Mouse (Mus musculus): Measurements from ENCODE around the gene Cxcl13. TPM values are rescaled to one million over a fixed set of nuclear protein-coding genes. Genes with fewer than 3 reads are reported as not detected.
"Not testable (repeated sequence)": the region's sequence is repeated elsewhere in the genome, so short reads cannot be mapped to it uniquely, and the experiment has no call there.

Cxcl13 gene
- not detected for total RNA-seq (2021)
- long read RNA-seq, experiment 1, partial matches to known transcripts: 0 of 2 reads
- long read RNA-seq, experiment 1, other reads (novel, unspliced or antisense): 0 of 2 reads
- long read RNA-seq, experiment 2: 0 reads

GRCm38 (mm10) chr5:95956651-95957050, at the start of gene Cxcl13:
Gene Cxcl13 (plus strand): TSS chr5:95956951.
- no peak for DNase-seq (ENCODE audit: low spot score in 2 of 2)

- no peak for DNase-seq (ENCODE audit: low spot score in 2 of 2)
Measured at GRCm38 (mm10) chr5:95911006-95911405, 45.7 kb upstream of the Cxcl13 start.

GRCm38 (mm10) chr5:95918491-95918890, 38.3 kb upstream of the Cxcl13 start:
- DNase-seq (ENCODE audit: low spot score in 2 of 2): no peak

- DNase-seq (ENCODE audit: low spot score in 2 of 2): no peak
Measured at GRCm38 (mm10) chr5:95924023-95924422, 32.7 kb upstream of the Cxcl13 start.

- DNase-seq (ENCODE audit: low spot score in 2 of 2): no peak
Measured at GRCm38 (mm10) chr5:95925204-95925930, 31.4 kb upstream of the Cxcl13 start.

- DNase-seq (ENCODE audit: low spot score in 2 of 2): no peak
Measured at GRCm38 (mm10) chr5:95925931-95926263, 30.9 kb upstream of the Cxcl13 start.

- DNase-seq (ENCODE audit: low spot score in 2 of 2): no peak
Measured at GRCm38 (mm10) chr5:95935035-95935434, 21.7 kb upstream of the Cxcl13 start.

- DNase-seq (ENCODE audit: low spot score in 2 of 2): no peak
Measured at GRCm38 (mm10) chr5:95936068-95936467, 20.7 kb upstream of the Cxcl13 start.

GRCm38 (mm10) chr5:95937129-95937528, 19.6 kb upstream of the Cxcl13 start:
- DNase-seq (ENCODE audit: low spot score in 2 of 2): no peak

GRCm38 (mm10) chr5:95938044-95938625, 18.6 kb upstream of the Cxcl13 start:
- DNase-seq (ENCODE audit: low spot score in 2 of 2): no peak

- DNase-seq (ENCODE audit: low spot score in 2 of 2): no peak
Measured at GRCm38 (mm10) chr5:95940682-95941221, 16.0 kb upstream of the Cxcl13 start.

GRCm38 (mm10) chr5:95941562-95941961, 15.2 kb upstream of the Cxcl13 start:
- no peak for DNase-seq (ENCODE audit: low spot score in 2 of 2)

GRCm38 (mm10) chr5:95945120-95945519, 11.6 kb upstream of the Cxcl13 start:
- DNase-seq (ENCODE audit: low spot score in 2 of 2): no peak

- DNase-seq (ENCODE audit: low spot score in 2 of 2): no peak
Measured at GRCm38 (mm10) chr5:95946344-95946743, 10.4 kb upstream of the Cxcl13 start.

- DNase-seq (ENCODE audit: low spot score in 2 of 2): no peak
Measured at GRCm38 (mm10) chr5:95948641-95949040, 8.1 kb upstream of the Cxcl13 start.

- DNase-seq (ENCODE audit: low spot score in 2 of 2): no peak
Measured at GRCm38 (mm10) chr5:95949946-95950701, 6.6 kb upstream of the Cxcl13 start.

- DNase-seq (ENCODE audit: low spot score in 2 of 2): no peak
Measured at GRCm38 (mm10) chr5:95964940-95965339, 8.2 kb downstream of the Cxcl13 start.

- DNase-seq (ENCODE audit: low spot score in 2 of 2): no peak
Measured at GRCm38 (mm10) chr5:95966621-95967020, 9.9 kb downstream of the Cxcl13 start.

- peak in 1 of 2 experiments; percentile 54 for DNase-seq (ENCODE audit: low spot score in 2 of 2)
Measured at GRCm38 (mm10) chr5:95970845-95971244, 14.1 kb downstream of the Cxcl13 start.

- DNase-seq (ENCODE audit: low spot score in 2 of 2): no peak
Measured at GRCm38 (mm10) chr5:95972208-95972607, 15.5 kb downstream of the Cxcl13 start.

- DNase-seq (ENCODE audit: low spot score in 2 of 2): not testable (repeated sequence)
Measured at GRCm38 (mm10) chr5:95973806-95974205, 17.1 kb downstream of the Cxcl13 start.

GRCm38 (mm10) chr5:95976299-95976698, 19.5 kb downstream of the Cxcl13 start:
- no peak for DNase-seq (ENCODE audit: low spot score in 2 of 2)

Data from gastrocnemius, postnatal 4 days (tissue).